Mouse (Mus musculus) lung, postnatal 0 days (tissue): ENCODE data around the gene Crygd.

Source experiments
- CTCF ChIP-seq: IDR thresholded peaks from 2 replicates; pipeline ENCODE4 v1.5.1; 2016; ENCODE audit warnings: antibody characterized with exemption, mild to moderate bottlenecking
- EP300 ChIP-seq: IDR thresholded peaks from 2 replicates; pipeline ENCODE4 v1.6.1; 2016; ENCODE audit warnings: antibody characterized with exemption, mild to moderate bottlenecking, control low read depth

DNA sequence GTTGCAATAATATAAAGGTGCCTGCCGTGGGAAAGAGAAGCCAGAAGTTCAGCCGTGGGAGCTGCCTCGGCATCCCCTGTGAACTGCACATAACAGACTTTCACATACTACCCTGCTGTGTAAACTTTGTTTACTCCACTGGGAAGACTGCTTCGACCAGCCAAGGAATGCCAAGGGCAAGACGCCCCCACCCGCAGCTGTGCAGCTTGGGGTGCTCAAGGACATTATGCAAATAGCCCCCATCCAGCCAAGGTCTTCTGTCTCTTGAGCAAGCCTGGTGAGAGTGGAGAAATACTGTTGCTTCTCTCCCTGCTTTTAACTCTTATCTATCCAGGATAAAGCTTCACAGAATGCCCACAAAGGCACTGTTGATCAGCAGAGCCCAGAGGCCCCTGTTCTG is 22.4 kb downstream of the Crygd start:
- no peak for TF ChIP-seq CTCF
- no peak for TF ChIP-seq EP300
